Comparison of ENCODE assay signal across 8 mouse cellular contexts in the genomic region with DNA sequence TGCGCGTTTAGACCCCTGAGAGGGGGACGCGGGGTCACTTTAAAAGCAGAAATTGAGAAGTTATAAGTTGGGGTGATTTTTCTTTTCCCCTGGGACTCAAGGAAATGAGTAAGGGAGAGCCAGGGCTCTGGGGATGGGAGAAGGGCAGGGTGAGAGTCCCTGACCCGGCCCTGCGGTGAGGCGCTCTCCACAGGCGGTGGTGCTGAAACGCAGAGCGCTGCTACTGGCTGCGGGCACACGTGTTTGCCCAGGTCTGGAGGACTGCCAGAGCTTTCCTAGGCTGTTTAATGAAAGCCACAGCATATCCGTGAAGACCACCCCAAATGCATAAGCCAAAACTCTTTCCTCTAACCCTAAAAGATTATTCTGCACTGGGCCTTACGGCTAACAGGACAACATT. TPM values are rescaled to one million over a fixed set of nuclear protein-coding genes. Genes with fewer than 3 reads are reported as not detected.
DNase-seq lines count a peak whose midpoint lies in the region; ATAC-seq lines count a peak whose summit lies in the region.

No protein-coding gene starts in this region.

- peak overlapping the region; percentile 83 for H3K9ac ChIP-seq in forebrain, embryonic 16.5 days (replicated peaks; ENCODE audit: low read depth, low read length)

- peak overlapping the region; percentile 72 for H3K4me2 ChIP-seq in forebrain, embryonic 16.5 days (ENCODE audit: low read length)

- WGBS in forebrain, embryonic 16.5 days, result 5% methylated on average over 14 of the region's 14 CpGs

- H3K4me3 ChIP-seq in forebrain, embryonic 16.5 days (replicated peaks; ENCODE audit: low read length), result peak overlapping the region; percentile 85

- H3K27me3 ChIP-seq in forebrain, embryonic 16.5 days (replicated peaks; ENCODE audit: control insufficient read depth, insufficient read depth, low read length), result peaks cover 6% of the 10 kb centered on the region

- H3K4me1 ChIP-seq in forebrain, embryonic 16.5 days (replicated peaks; ENCODE audit: control insufficient read depth, insufficient read depth, low read length), result peaks cover 15% of the 10 kb centered on the region

- peak; percentile 22; the same call in 1 of the 2 replicates for ATAC-seq in forebrain, embryonic 16.5 days
- ATAC-seq in hematopoietic stem cell, adult 5-6 weeks (replicated peaks in 1 of 2; ENCODE audit: insufficient read depth in 1 of 2, low FRiP score in 2 of 2, low TSS enrichment in 1 of 2, low read depth in 1 of 2, poor library complexity in 2 of 2, severe bottlenecking in 2 of 2), result peak; percentile 65 to 85
- peak; percentile 98 for ATAC-seq in megakaryocyte progenitor cell, adult 5-6 weeks (replicated peaks; ENCODE audit: poor library complexity)
- ATAC-seq in erythroblast, adult 5-6 weeks (replicated peaks; ENCODE audit: low FRiP score, poor library complexity, severe bottlenecking), result no peak

- DNase-seq in Muller cell, postnatal 12 days (ENCODE audit: inconsistent ontology term), result peak; percentile 68
- peak; percentile 76 for DNase-seq in cerebellum, adult 18-20 months
- peak; percentile 60 to 65 for DNase-seq in layer of hippocampus, postnatal 10 days (ENCODE audit: low spot score in 2 of 2)
- DNase-seq in right cerebral cortex, postnatal 36 days (ENCODE audit: low spot score in 2 of 2), result peak; percentile 8 to 12

- no peaks in the 10 kb centered on the region for H3K36me3 ChIP-seq in forebrain, embryonic 16.5 days (ENCODE audit: control insufficient read depth, insufficient read depth)

- H3K27ac ChIP-seq in forebrain, embryonic 16.5 days (ENCODE audit: low read length), result no peak overlapping the region

- H3K9me3 ChIP-seq in forebrain, embryonic 16.5 days (ENCODE audit: control insufficient read depth, low read length), result no peaks in the 10 kb centered on the region

RNA-seq across cellular contexts. Expression of gene Nmnat2, which starts 1.4 kb away (rescaled TPM):
- 77.1 and 85.6 TPM in 2 replicates for polyA plus RNA-seq in forebrain, embryonic 16.5 days (2015; fragmentation: Nextera tagmentation; extraction: Ambion mirVana)
- not detected in 2 replicates for total RNA-seq in hematopoietic stem cell, adult 5-6 weeks (2017)
- 100 to 1,000 TPM in 1 of 2 experiments, 10 to 100 TPM in 1; 99.2 to 106 TPM for total RNA-seq in layer of hippocampus, postnatal 10 days (2021)
- 0.20 TPM in 1 of 2 replicates, not detected in the other for total RNA-seq in megakaryocyte progenitor cell, adult 5-6 weeks (2015)
- 0.21 TPM in 1 of 2 replicates, not detected in the other for total RNA-seq in megakaryocyte progenitor cell, adult 5-6 weeks (2017)
- total RNA-seq in erythroblast, adult 5-6 weeks (2015; ENCODE audit: low replicate concordance), result not detected in 2 replicates
- 0.14 TPM in 1 of 2 replicates, not detected in the other for total RNA-seq in erythroblast, adult 5-6 weeks (2017; ENCODE audit: low replicate concordance)

RNA-seq across cellular contexts. Expression of gene Smg7, which starts 53.8 kb away (rescaled TPM):
- polyA plus RNA-seq in forebrain, embryonic 16.5 days (2015; fragmentation: Nextera tagmentation; extraction: Ambion mirVana), result 32.7 and 33.0 TPM in 2 replicates
- 40.1 and 42.6 TPM in 2 replicates for total RNA-seq in hematopoietic stem cell, adult 5-6 weeks (2017)
- 10 to 100 TPM; 70.1 to 78.8 TPM for total RNA-seq in layer of hippocampus, postnatal 10 days (2021)
- total RNA-seq in megakaryocyte progenitor cell, adult 5-6 weeks (2015), result 93.7 and 94.2 TPM in 2 replicates
- 21.4 and 21.8 TPM in 2 replicates for total RNA-seq in megakaryocyte progenitor cell, adult 5-6 weeks (2017)
- total RNA-seq in erythroblast, adult 5-6 weeks (2015; ENCODE audit: low replicate concordance), result 24.8 and 27.6 TPM in 2 replicates
- total RNA-seq in erythroblast, adult 5-6 weeks (2017; ENCODE audit: low replicate concordance), result 21.0 and 21.6 TPM in 2 replicates

Comparison
In these comparisons a context has a peak if more than half of its experiments do, and no peak if none do; other contexts are left out.
1. DNase-seq: peak in every context shown above with its lines; median percentile 76 in cerebellum, adult 18-20 months; 68 in Muller cell, postnatal 12 days; 62 in layer of hippocampus, postnatal 10 days; 10 in right cerebral cortex, postnatal 36 days.
2. RNA of gene Nmnat2, which starts 1.4 kb away (total RNA-seq): 99.2 to 106 TPM in layer of hippocampus, postnatal 10 days; 0.20 to 0.21 TPM in megakaryocyte progenitor cell, adult 5-6 weeks, not detected in hematopoietic stem cell, adult 5-6 weeks and 0.14 TPM in erythroblast, adult 5-6 weeks; every median in the first group is over 10 times any median in the second.